Mouse (Mus musculus): ENCODE results near the gene Esp16.
"Not testable (repeated sequence)": the region's sequence is repeated elsewhere in the genome, so short reads cannot be mapped to it uniquely, and the experiment has no call there.

Gene Esp16

DNA sequence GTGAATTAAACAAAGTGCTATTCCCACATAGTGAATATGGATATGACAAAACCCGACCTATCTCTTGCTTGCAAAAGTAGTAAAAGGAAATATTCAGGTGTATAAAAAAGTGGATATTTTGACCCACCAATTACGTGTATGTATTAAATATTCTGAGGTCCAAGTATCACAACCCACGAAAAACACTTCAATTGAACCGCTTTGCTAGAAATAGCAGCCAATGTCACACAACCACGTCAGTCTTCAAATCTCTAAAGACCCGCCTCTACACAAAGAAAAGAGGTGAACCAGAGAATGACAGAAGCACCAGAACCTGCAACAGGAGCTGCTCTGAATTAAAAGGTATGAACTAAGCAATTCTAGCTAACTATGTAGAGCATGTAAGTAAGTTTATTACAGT is at the start of gene Esp16:
Gene Esp16 (plus strand): TSS at position 301 of the 400 bp plus-strand sequence.
- DNase-seq (ENCODE audit: low spot score) = not testable (repeated sequence)

DNA sequence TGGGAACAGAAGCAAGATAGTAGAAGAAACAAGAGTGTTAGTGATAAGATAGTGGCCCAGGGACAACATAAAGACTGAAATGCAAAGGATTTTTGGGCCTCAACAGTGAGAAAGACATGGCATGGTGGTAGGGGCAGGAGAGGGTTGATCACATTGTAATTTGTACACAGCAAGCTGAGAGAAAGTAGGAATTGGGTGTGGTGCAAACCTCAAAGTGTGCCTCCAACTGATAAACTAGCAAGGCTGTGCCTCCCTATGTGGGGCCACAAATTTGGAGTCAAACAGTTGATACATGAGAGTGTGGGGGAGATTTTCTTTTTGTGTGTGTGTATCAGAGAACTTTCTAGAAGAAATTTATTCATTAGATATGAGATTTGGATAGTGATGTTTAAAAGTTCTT is 37.9 kb upstream of the Esp16 start:
- DNase-seq (ENCODE audit: low spot score) = not testable (repeated sequence)

Data from retina, embryonic 14.5 days (tissue).